Mouse (Mus musculus): ENCODE measurements around the gene Retnla.
"Not testable (repeated sequence)": the region's sequence is repeated elsewhere in the genome, so short reads cannot be mapped to it uniquely, and the experiment has no call there.

Gene Retnla

GRCm38 (mm10) chr16:48842266-48842665 lies at the start of gene Retnla:
Gene Retnla, plus strand, starts transcription at chr16:48842551.
- DNase-seq (ENCODE audit: low spot score), result no peak

- no peak for DNase-seq (ENCODE audit: low spot score)
These were observed 44.1 kb upstream of the Retnla start for GRCm38 (mm10) chr16:48798285-48798684.

GRCm38 (mm10) chr16:48799470-48799869 lies 42.9 kb upstream of the Retnla start:
- no peak for DNase-seq (ENCODE audit: low spot score)

GRCm38 (mm10) chr16:48800906-48801305 lies 41.4 kb upstream of the Retnla start:
- DNase-seq (ENCODE audit: low spot score), result no peak

GRCm38 (mm10) chr16:48805412-48805811 lies 36.9 kb upstream of the Retnla start:
- no peak for DNase-seq (ENCODE audit: low spot score)

GRCm38 (mm10) chr16:48806521-48806920 lies 35.8 kb upstream of the Retnla start:
- no peak for DNase-seq (ENCODE audit: low spot score)

GRCm38 (mm10) chr16:48809374-48809773 lies 33.0 kb upstream of the Retnla start:
- no peak for DNase-seq (ENCODE audit: low spot score)

GRCm38 (mm10) chr16:48811881-48812436 lies 30.4 kb upstream of the Retnla start:
- no peak for DNase-seq (ENCODE audit: low spot score)

GRCm38 (mm10) chr16:48816695-48817094 lies 25.7 kb upstream of the Retnla start, which contains the start of gene Retnlb:
Gene Retnlb, plus strand, starts transcription at chr16:48816856.
- DNase-seq (ENCODE audit: low spot score), result no peak

- no peak for DNase-seq (ENCODE audit: low spot score)
These were observed 23.8 kb upstream of the Retnla start for GRCm38 (mm10) chr16:48818524-48818923.

GRCm38 (mm10) chr16:48826474-48826873 lies 15.9 kb upstream of the Retnla start:
- no peak for DNase-seq (ENCODE audit: low spot score)

- DNase-seq (ENCODE audit: low spot score), result no peak
These were observed 14.7 kb upstream of the Retnla start for GRCm38 (mm10) chr16:48827625-48828024.

GRCm38 (mm10) chr16:48829060-48829459 lies 13.3 kb upstream of the Retnla start:
- no peak for DNase-seq (ENCODE audit: low spot score)

GRCm38 (mm10) chr16:48832055-48832454 lies 10.3 kb upstream of the Retnla start:
- DNase-seq (ENCODE audit: low spot score), result no peak

GRCm38 (mm10) chr16:48833626-48834025 lies 8.7 kb upstream of the Retnla start:
- not testable (repeated sequence) for DNase-seq (ENCODE audit: low spot score)

GRCm38 (mm10) chr16:48843671-48844386 lies 1.5 kb downstream of the Retnla start:
- DNase-seq (ENCODE audit: low spot score), result no peak

GRCm38 (mm10) chr16:48865004-48865403 lies 22.7 kb downstream of the Retnla start:
- not testable (repeated sequence) for DNase-seq (ENCODE audit: low spot score)

GRCm38 (mm10) chr16:48867690-48868089 lies 25.3 kb downstream of the Retnla start:
- no peak for DNase-seq (ENCODE audit: low spot score)

GRCm38 (mm10) chr16:48868663-48869062 lies 26.3 kb downstream of the Retnla start:
- no peak for DNase-seq (ENCODE audit: low spot score)

GRCm38 (mm10) chr16:48869671-48870070 lies 27.3 kb downstream of the Retnla start:
- no peak for DNase-seq (ENCODE audit: low spot score)

GRCm38 (mm10) chr16:48871754-48872153 lies 29.4 kb downstream of the Retnla start:
- DNase-seq (ENCODE audit: low spot score), result no peak

GRCm38 (mm10) chr16:48872321-48872720 lies 30.0 kb downstream of the Retnla start, which contains the start of gene Retnlg:
Gene Retnlg, plus strand, starts transcription at chr16:48872621.
- no peak for DNase-seq (ENCODE audit: low spot score)

- DNase-seq (ENCODE audit: low spot score), result no peak
These were observed 48.4 kb downstream of the Retnla start for GRCm38 (mm10) chr16:48890733-48891132.

All from urinary bladder, postnatal 25 days (tissue).